Mouse (Mus musculus): Measurements from ENCODE around the gene Olfr262.
"Not testable (repeated sequence)": the region's sequence is repeated elsewhere in the genome, so short reads cannot be mapped to it uniquely, and the experiment has no call there.

Olfr262 gene

DNA sequence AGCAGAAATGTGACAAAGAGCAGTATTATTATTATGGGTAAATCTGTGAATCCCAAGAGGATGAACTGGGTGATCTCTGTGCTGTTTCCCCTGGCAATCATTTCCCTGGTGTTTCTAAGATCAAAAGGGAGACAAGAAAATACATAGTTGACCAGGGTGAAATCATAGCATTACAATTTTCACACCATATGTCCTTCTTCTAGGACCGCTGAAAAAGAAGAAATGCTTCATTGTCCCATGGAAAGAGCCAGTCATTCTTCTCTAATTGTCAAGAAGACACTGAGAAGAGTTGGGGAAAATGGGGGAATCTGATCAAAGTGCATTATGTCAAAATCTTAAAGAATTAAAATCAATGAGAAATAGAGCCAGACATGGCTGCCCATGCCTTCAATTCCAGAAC is at the start of gene Olfr262:
Gene Olfr262, minus strand, starts transcription at position 101 of the 400 bp plus-strand sequence.
- no peak for DNase-seq

GRCm38 (mm10) chr19:12279554-12279953 is 38.1 kb upstream of the Olfr262 start, which contains the start of gene Olfr1434:
TSS of gene Olfr1434 (plus strand) at chr19:12279854.
- DNase-seq = no peak

DNA sequence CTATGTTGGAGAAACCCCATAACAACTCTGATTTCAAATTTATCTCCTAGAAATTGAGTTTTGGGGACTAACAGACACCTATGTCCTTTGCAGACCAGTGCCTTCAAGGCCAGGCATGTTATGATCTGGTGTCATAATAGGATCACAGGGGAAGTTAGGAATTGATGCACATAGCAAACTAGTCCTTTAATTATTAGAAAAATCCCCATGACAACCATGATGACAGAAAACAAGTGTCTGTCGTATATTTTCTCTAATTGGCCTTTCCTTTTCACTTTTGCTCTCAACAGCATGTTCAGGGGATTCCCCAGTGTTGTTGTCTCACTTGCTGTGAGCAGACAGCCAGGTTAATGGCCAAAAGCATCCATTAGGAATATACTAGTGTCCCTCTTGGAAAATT is 19.3 kb upstream of the Olfr262 start, which contains the start of gene Olfr235:
Gene Olfr235, plus strand, starts transcription at position 301 of the 400 bp plus-strand sequence.
- no peak for DNase-seq

GRCm38 (mm10) chr19:12232496-12232895 is 9.0 kb downstream of the Olfr262 start, which contains the start of gene Olfr1432:
TSS of gene Olfr1432 (minus strand) at chr19:12232596.
- DNase-seq = not testable (repeated sequence)

- no peak for DNase-seq
Observed at GRCm38 (mm10) chr19:12200334-12200733, 41.1 kb downstream of the Olfr262 start, which contains the start of gene Olfr1431. TSS of gene Olfr1431 (plus strand) at chr19:12200634.

DNA sequence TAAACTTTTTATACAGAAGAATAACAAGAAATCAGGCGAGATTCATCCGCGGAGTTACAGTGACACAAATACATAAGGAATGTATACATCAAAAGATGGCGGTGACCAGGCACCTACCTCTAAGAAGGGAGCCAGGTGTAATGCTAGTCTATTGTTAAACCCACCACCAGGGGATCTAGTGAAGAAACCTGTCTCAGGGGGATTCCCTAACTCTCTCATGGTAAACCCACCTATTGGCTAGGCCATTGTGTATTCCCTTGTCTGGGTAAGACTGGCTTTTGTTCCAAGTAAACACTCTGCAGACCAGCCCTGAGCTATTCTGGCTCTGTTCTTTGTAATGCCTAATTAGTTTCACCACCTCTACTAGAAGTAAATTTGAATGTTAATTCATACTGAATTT is 42.4 kb downstream of the Olfr262 start:
- DNase-seq = not testable (repeated sequence)
